Mouse (Mus musculus): ENCODE results near the gene Eps8. TPM values are rescaled to one million over a fixed set of nuclear protein-coding genes. Genes with fewer than 3 reads are reported as not detected.
A peak's percentile ranks its signal among the peaks of the same experiment; 100 is the strongest.

Eps8 gene
- total RNA-seq, 2 experiments from 2014 or later = 11.4 to 13.5 TPM

DNA sequence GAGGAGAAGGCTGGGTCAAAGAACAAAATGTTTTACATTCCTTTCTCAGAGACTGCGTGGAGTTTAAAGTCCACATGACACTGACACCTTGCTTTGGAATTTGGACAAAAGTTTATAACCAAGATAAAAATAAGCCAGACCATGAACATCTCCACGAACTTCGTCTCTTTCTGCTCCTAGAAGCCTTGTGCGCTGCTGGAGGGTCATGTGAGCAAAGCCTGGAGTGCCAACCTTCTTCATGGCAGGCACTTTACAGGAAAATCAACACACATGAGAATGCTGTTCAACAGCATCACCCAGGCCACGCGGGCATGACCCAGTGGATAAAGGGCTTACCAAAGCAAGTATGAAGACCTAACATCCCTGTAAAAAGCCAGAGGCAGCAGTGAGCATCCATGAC, 85.6 kb downstream of the Eps8 start:
- no peak for DNase-seq

DNA sequence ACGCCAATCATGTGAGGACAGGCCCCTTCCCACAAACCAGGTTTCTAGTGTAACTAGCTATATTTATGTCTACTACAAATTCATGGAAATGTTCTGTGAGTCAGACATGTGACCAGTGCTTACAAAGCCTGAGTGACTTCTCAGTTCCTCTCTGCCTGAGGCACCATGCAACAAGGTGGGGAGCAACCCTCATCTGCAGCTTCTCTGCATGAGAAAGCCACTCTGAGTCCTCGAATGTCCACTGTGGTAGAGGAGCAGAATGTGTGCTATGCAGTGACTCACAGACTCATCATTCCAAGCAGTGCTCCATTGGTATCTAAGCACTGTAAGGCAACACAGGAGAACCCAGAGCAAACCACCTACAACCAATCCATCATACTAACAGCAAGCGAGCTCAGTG, 88.8 kb downstream of the Eps8 start:
- peak in 1 of 2 experiments; percentile 27 for DNase-seq

DNA sequence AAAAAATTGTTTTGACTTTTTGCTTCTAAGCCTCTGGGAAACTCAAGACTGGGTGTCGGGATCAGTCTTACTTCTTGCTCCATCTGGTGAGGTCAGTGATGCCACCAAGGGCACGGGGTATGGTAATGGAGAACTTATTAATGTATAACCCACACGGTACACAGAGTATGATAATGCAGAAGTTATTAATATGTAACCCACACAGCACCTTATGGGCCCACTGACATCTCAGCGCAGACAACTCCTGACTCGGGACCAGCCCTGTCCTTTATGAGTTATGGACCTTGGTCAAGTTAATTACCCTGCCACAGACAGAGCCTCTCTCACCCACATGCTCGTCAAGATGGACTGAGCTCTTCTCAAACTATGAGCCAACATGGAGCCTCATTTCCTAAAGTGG, 89.2 kb downstream of the Eps8 start:
- no peak for DNase-seq

DNA sequence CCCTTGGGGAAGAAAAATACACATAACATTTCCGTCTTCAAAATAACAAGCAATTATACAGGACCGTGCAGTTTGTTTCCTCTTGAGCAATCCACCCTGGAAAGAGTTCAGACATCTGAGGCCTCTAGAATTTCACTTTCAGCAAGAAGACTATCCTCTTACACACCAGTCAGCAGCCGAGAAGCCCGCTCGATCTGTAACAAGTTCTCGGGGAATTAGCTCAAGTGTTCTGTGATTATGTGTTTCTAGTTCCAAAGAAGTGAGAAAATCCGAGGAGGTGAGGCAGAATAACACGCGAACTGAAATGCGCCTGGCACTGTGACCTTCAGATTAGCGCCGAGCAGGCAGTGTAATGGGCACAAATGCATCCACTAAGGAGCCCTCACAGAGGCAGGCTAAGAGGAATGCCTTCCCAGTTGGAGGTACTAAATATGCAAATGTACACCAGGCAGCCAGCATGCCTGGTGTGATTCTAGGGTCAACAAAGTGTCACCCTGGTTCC, 94.3 kb downstream of the Eps8 start:
- peak; percentile 83 to 90 for DNase-seq

- peak; percentile 85 to 94 for DNase-seq
Measured at GRCm38 (mm10) chr6:137558840-137559239, 95.8 kb downstream of the Eps8 start.

GRCm38 (mm10) chr6:137557671-137558070, 97.0 kb downstream of the Eps8 start:
- peak; percentile 72 to 79 for DNase-seq

- DNase-seq = no peak
Measured at GRCm38 (mm10) chr6:137557159-137557558, 97.5 kb downstream of the Eps8 start.

DNA sequence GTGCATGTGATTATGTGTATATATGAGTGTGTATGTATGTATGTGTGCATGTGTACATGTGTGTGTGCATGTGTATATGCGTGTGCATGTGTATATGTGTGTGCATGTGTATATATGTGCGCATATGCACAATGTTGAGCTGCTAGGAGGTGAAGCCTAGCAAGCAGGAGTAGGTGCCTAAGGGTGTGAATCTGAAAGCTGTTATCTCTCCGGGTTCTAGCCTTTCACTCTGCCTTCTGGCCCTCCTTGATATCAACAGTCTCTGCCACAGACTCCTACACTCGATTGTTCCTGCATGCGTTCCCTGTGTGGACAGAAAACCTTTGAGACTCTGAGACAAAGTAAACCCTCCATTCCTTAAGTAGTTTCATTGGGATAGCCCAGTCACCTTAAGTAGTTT, 98.0 kb downstream of the Eps8 start:
- DNase-seq = no peak

- peak in 1 of 2 experiments; percentile 52 for DNase-seq
Measured at GRCm38 (mm10) chr6:137550181-137550580, 104.5 kb downstream of the Eps8 start.

GRCm38 (mm10) chr6:137548613-137549012, 106.1 kb downstream of the Eps8 start:
- no peak for DNase-seq

GRCm38 (mm10) chr6:137547555-137547954, 107.1 kb downstream of the Eps8 start:
- no peak for DNase-seq

GRCm38 (mm10) chr6:137546101-137546500, 108.6 kb downstream of the Eps8 start:
- no peak for DNase-seq

- DNase-seq = no peak
Measured at GRCm38 (mm10) chr6:137545341-137545740, 109.3 kb downstream of the Eps8 start.

GRCm38 (mm10) chr6:137542231-137543152, 112.2 kb downstream of the Eps8 start:
- DNase-seq = no peak

DNA sequence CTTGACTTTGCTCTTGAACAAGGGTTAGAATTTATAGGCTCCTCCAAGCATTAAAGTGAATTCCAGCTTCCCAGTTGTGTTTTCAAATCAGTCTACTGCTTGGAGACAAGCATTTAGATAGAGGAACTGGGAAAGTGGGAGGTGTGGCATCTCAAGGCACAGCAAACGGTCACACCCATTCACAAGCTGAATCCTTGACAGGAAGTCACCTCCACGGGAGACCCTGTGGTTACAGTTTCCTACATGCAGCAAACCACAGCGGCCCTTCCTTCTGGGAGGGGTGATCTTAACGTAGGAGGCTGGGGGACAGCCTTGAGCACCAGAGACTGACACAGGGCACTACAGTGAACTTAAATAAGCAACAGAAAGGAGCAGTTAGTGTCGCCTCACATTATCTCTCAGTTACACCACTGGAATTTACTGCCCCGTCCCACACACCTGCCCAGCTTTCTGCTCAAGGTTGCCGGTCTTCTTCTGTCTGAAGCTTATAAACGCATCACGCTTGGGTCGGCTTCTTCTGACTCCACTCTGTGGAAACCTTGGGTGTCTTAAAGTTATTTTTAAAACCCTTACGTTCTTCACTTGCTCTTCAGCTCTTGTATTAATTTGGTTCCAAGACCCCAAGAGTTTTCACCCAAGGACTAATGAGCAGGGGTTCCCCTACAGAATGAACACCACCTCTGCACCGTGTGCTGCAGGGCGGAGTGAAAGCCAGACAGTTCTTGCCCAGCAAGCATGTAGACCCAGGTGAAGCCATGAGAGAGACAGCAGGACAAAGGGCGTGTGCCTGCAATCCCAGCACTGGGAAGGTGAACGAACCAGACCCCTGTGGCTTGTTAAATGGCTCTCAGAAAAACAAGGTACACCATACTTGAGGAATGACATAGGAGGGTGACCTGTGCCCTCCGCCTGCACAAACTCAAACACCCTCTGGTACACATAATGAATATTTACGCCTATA, 113.2 kb downstream of the Eps8 start:
- DNase-seq = no peak

DNA sequence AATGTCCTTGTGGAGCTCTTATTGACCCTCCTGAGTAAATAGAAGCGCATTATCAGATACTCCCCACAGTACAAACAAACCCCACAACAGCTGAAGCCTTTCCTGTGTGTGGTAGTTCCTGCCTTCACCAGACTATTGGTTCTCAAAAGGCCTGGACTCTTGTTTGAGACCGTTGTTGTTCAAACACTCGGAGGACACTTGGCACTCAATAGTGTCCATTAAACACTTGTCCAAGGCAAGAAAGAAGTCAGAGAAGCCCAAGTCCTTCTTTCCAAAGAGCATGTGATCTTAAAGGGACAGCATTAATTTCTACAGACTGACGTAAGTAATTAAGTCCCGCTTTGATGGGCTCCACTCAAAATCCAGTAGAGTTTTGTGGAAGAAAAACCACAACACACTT, 113.9 kb downstream of the Eps8 start:
- no peak for DNase-seq

DNA sequence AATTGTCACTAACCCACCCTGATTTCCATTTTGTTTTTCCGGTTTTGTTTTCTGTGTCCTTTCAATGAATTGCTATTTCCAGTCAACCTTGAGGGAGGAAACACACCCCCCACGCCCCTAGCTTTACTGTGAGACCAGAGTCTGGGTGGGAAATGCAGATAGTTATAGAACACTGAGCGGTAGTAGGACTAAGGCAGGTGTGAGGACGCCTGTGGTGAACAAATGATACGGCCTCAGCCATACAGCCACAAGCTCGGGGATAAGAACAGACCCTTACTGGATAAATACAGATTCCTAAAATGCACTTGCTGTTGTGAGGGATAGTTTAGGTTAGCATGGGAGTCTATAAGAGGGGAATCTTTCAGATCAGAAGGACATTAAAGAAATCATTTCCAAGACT, 114.3 kb downstream of the Eps8 start:
- no peak for DNase-seq

GRCm38 (mm10) chr6:137539219-137539618, 115.5 kb downstream of the Eps8 start:
- DNase-seq = no peak

- no peak for DNase-seq
Measured at GRCm38 (mm10) chr6:137532758-137533157, 121.9 kb downstream of the Eps8 start.

DNA sequence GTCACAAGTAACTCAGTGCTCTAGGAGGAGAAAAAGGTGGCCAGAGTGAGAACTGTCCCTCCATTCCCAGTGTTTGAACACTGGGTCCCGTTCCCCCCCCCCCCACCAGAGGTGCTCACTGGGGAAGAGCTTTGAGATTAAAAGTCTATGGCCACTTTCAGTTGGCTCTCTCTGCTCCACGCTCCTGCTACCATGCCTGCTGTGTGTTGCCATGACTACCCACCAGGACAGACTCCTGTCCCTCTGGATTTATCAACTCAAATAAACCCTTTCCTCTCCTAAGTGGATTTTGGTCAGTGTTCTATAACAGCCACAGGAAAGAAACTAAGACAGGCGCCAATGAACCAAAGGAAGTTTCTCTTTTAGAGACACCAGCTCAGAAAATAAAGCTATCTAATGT, 128.9 kb downstream of the Eps8 start:
- DNase-seq = no peak

DNA sequence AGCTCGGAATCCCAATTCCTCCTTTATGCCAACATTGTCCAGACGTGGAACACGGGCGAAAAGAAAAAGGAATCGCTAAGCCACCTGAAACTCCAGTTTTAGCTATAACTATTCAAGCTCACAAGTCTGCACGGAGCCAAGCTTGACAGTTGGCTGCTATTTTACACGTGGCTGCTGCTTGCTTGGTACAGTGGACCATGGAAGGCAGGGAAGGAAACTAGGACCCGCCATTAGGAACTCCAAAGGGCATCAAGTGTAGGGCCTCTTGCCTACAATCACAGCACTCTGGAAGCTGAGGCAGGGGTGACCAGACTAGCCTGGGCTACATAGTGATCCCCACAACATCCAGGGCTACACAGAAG, 134.4 kb downstream of the Eps8 start:
- no peak for DNase-seq

DNA sequence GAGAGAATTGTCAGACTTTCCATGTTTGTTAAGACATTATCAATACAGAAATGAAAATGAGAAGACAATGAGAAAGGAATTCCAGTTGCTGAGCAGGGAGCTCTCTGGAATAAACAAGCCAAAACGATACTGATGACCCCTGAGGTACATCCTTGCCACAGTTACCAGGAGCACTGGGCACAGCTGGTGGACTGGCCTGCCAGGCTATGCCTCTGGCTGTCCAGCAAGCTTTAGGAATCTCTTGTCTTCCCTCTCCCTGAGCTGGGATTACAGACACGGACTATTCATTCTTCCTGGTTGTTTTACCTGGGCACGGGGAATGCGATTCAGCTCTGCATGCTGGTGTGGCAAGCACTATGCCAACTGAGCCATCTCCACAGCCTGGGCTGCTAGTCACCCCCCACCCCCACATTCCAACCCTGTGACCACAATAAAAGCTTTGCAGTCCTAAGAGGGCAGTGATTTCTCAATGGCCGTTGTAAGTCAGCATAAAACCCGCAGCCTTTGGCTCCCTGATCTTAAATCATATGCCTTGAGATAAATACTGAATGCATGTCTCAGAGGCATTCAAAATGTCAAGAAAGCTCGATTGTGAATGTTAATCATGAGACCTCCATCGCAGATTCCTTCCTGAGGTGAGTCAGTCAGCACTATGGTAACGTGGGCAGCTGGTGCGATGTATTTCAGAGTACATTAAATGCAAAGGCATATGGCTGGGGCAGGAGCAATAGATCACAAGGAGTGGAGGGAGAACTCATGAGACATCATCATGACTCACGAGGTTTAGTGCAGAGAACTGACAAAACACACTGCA, 134.9 kb downstream of the Eps8 start:
- DNase-seq = no peak
